Mouse (Mus musculus) G1E (cell line): ENCODE data around the gene Phlpp1.

Source experiments
- CTCF ChIP-seq: IDR thresholded peaks from 2 replicates; pipeline ENCODE4 v1.5.1; 2012; ENCODE audit warnings: low read depth, low read length, inconsistent platforms, mixed read lengths
- TAL1 ChIP-seq: conservative IDR thresholded peaks from 2 replicates; pipeline ENCODE4 v1.6.1; 2012; ENCODE audit warnings: low read depth, low read length, inconsistent platforms, mixed read lengths

DNA sequence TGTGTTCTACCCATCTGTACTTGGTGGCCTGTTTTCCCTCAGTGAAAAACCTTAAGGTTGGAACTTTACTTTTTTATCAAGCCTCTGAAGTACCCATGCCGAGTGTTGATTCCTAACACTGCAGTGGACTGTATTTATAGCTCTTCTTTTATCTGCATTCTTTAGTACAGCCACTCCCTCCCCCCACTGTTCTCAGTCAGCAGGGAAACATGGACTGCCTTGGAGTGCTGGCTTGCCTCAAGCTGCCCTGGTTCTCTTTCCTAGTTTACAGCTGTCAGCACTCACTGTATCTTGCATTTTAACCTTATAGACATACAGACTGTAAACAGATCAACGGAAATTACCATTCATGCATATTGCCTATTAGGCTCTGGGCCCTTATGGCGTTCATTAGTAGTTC lies 32.8 kb downstream of the Phlpp1 start:
- TF ChIP-seq CTCF, result no peak
- no peak for TF ChIP-seq TAL1
